Mouse (Mus musculus) kidney, adult 2 months (tissue): ENCODE measurements around the gene 2610318N02Rik.

Experiments
- CTCF ChIP-seq: fragments of 200-500 bp; conservative IDR thresholded peaks from 2 replicates; pipeline ENCODE4 v1.5.1; 2011; ENCODE audit warnings: low read depth, mild to moderate bottlenecking, control low read depth, low read length, moderate library complexity, mixed read lengths; ENCODE audit not compliant: insufficient read depth, insufficient read length
- POLR2A ChIP-seq: fragments of 200-500 bp; IDR thresholded peaks from one replicate; pipeline ENCODE4 v1.6.1; 2011; ENCODE audit warnings: low read depth, low read length, control low read depth

DNA sequence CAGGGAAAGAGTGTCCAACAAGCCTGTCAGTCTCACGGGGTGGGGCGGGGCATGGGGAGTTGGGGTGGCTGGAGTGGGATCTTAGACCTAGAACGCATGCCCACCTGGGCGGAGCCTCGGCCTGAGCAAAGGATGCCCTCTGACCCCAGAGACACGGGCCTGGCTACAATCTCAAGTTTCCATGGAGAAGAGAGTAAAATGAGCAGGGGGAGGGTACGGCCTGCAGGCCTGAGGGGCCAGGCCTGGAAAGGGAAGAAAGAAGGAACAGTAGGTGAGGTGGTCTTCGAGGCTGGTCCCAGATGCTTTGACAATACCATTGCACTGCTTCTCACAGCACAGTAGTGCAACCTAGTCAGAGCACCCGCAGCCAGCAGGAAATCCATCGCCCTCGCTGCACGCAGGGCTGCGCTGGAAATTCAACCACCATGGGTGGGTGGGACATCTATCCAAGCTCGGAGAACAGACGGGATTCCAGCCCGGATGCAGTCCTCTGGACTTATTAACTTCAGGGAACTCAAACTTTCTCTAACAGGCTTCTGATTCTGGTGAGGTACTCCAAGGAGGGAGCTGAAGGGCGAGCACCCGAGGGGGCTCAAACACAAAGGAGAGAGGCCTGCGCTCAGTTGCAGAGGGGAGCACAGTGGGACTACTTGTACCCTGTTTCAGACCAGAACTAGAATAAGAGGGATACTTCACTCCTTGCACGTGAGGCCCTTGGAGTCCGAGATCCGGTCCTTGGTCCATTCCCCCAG is 672 bp downstream of the 2610318N02Rik start:
- no peak for TF ChIP-seq POLR2A
- TF ChIP-seq CTCF: no peak
